Mouse (Mus musculus): ENCODE results near the gene Cul4b.
"Not testable (repeated sequence)": the region's sequence is repeated elsewhere in the genome, so short reads cannot be mapped to it uniquely, and the experiment has no call there.

Cul4b gene

GRCm38 (mm10) chrX:38576078-38576477 lies at the start of gene Cul4b:
Gene Cul4b (minus strand): TSS chrX:38576196.
- no peak for DNase-seq (ENCODE audit: low read depth)

DNA sequence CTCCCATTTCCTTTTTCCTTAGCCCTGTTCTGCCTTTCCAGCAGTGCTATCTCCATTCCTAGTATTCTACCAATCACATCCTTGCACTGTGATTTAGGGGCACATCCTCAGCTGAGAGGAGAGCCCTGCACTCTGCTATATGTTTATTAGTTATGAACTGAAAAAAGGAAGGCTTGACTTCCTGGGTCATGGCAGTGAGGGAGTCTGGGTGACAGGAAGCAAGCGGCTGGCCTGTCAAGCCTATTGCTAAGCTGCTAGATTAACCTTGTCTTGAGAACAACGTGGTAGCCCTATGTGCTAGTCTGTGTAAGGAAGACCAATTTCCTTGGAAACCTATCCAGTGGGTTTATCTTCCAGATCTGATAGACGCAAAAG lies 25.0 kb upstream of the Cul4b start:
- peak; percentile 67 for DNase-seq (ENCODE audit: low read depth)

DNA sequence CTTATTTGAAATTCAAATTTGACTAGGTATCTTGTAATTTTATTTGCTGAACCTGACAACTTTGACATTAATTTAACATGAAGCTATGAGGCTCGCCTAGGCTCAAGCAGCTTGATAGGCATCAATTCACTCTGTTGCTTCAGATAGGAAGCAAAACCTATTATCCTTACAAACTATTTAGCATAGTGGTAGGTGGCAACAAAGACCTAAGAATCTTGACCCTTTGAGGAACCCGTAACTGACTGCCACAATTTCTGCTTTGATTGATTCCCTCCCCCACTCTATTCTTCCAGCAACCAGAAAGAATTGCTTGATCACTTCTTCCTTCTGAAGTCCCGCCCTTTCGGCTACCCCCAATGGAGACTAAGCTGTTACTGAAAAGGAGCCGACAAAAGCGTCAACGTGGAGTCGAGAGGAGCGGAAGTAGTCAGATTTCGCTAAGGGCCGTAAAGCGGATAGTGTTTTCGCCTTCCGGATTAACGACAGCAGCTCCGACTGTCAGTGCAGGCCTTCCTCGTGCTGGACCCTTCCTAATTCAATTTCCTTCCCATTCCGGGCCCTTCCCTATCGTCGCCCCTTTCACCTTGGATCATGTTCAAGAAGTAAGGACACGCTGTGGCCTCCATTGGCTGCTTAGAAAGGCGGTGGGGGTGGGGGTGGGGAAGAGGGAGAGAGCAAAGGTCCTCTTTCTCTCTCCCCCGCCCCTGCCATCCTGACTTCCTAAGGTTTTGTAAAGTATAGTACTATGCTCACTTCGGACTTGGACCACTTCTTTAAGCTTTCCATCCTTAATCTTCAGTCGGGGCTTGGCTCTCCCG lies 24.4 kb upstream of the Cul4b start, which contains the start of gene Mcts1:
TSS of gene Mcts1 (plus strand) at position 402 of the 818 bp plus-strand sequence.
- peak; percentile 89 for DNase-seq (ENCODE audit: low read depth)

GRCm38 (mm10) chrX:38593180-38593889 lies 17.3 kb upstream of the Cul4b start:
- no peak for DNase-seq (ENCODE audit: low read depth)

GRCm38 (mm10) chrX:38591749-38592148 lies 15.8 kb upstream of the Cul4b start:
- DNase-seq (ENCODE audit: low read depth) = no peak

- DNase-seq (ENCODE audit: low read depth) = no peak
These were observed 13.8 kb upstream of the Cul4b start for GRCm38 (mm10) chrX:38589827-38590226.

DNA sequence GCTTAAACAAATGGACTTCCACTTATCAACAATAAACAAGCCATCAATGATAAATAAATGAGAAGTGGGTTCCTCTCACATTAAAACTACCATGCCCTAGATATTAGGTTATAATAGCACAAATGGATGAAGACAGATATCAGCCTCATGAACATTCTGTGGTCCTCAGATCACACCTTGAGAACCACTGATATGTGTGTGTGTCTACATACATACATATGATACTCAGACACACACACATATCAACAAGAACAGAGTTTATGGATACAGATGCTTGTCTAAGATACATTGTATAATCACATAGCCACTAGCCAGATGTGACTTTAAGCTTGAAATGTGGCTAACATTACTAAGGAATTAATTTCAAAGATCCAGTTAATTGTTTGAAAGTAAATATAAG lies 7.3 kb upstream of the Cul4b start:
- no peak for DNase-seq (ENCODE audit: low read depth)

GRCm38 (mm10) chrX:38581140-38581539 lies 5.1 kb upstream of the Cul4b start:
- DNase-seq (ENCODE audit: low read depth) = no peak

DNA sequence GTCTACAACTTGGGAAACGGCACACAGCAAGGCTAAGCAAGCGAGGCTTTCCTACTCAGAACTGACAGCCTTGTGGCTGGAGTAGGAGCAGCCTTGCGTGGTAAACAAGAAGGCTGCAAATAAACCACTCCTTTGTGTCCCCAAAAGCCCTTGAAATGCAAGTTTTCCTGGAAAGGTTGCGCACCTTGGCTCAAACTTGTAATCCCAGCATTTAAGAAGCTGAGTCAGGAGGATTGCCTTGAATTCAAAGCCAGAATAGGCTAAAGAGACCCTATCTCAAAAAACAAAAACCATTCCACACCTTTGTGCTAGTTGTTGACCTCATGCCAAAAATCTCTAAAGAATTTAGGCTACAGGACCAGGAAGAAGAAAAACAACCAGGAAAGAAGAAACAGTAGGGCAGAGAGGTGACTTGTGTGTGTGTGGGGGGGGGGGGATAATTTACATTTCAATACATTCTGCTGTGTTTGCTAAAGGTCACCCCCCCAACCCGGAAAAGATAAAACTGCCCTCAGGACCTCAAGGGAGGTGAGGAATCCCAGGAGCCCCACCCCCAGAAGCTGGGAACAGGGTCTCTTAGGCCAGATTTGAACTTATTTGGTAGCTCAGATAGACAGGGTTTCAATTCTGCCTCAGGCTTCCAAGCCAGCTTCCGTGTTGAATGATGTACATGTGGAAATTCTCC lies 9.3 kb downstream of the Cul4b start:
- DNase-seq (ENCODE audit: low read depth) = no peak

- no peak for DNase-seq (ENCODE audit: low read depth)
These were observed 10.8 kb downstream of the Cul4b start for GRCm38 (mm10) chrX:38565176-38565542.

- DNase-seq (ENCODE audit: low read depth) = peak; percentile 90
These were observed 11.3 kb downstream of the Cul4b start for GRCm38 (mm10) chrX:38564542-38565175.

DNA sequence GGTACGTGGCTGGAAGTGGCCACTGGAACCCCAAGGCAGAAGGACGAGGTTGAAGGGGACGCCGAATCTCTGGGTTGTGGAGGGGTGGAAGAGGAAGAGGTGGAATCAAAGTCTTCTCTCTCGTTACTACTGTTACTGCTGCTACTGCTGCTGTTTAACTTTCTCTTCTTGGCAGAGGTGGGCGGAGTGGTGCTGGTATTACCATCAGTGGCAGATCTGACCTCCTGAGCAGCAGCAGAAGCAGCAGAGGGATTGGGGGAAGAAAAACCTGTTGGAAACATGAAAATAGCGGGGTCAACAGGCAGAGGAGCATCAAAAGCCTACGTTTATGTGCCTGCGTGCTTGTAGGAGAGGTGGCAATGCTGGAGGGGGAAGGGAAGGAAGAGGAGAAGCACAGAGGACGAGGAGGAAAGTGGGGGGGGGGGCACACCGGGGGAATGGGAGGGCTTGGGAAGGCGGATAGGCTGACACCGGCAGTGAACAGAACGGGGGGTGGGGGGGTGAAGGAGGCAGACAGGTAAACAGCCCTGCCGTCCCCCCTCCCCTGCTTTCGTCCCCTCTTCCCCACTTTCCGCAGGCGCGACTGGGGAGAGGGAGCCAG lies 12.0 kb downstream of the Cul4b start:
- peak; percentile 57 for DNase-seq (ENCODE audit: low read depth)

GRCm38 (mm10) chrX:38553255-38553654 lies 22.7 kb downstream of the Cul4b start:
- no peak for DNase-seq (ENCODE audit: low read depth)

DNA sequence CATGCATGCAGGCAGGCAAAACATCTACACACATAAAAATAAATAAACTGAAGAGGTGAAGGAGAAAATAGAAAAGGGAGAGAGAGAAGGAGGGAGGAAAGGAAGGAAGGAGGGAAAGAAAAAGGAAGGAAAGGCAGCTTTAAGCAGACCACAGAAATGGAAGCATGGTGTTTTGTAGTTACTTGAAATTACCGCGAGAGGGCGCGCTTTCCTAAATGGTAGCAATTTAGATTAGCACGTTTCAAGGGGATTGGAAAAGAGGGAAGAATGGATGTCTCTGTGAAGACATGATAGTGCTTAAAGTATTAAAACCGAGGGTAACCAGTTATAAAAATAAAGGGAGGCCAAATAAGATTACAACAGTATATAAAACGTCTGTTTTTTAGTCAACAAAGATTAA lies 61.4 kb downstream of the Cul4b start:
- peak; percentile 71 for DNase-seq (ENCODE audit: low read depth)

DNA sequence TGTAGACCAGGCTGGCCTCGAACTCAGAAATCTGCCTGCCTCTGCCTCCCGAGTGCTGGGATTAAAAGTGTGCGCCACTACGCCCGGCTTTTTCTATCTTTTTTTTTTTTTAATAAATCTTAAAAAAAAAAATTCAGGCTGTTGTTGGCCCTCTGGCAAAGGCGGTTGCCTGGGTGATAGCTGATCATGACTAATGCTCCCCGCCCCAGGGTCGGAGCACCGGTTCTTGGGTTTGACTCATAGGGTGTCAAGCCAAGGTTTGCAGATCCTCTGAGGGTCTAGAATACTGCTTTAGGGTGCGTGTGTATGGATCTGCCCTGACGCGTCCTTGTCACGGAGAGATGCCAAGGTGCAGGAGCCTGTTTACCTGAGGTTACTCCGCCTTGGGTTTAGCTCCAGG lies 71.2 kb downstream of the Cul4b start:
- DNase-seq (ENCODE audit: low read depth) = no peak

- DNase-seq (ENCODE audit: low read depth) = peak; percentile 7
These were observed 73.8 kb downstream of the Cul4b start for GRCm38 (mm10) chrX:38502182-38502581.

DNA sequence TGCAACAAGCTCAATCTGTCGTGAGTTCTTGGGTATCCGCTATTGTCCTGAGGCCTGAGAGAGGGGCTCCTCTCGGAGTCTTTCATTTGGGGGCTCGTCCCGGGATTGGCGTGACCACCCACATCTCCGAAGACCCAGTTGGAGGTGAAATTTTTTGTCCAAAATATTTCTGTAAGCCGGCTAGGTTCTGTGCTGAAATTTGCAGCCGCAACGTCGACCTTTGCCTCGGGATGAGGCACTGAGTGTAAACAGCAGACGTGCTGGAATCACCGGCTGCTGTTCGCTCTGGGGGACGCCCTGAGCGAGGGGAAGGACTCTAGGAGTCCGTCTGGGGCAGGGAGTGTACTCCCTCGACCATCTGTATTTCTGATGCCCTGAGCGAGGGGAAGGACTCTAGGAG lies 90.5 kb downstream of the Cul4b start:
- not testable (repeated sequence) for DNase-seq (ENCODE audit: low read depth)
